Mouse (Mus musculus) spleen, adult 2 months (tissue): ENCODE measurements around the gene Ccdc60. TPM values are rescaled to one million over a fixed set of nuclear protein-coding genes. Genes with fewer than 3 reads are reported as not detected.

Experiments used
- DNase-seq, 2 experiments: peaks; one replicate each; pipeline versions ENCODE4 v3.0.0 to v3.0.0-alpha.2; 2012 to 2021; ENCODE audit warnings: low spot score in 2 of 2, low read depth in 1 of 2
- H3K27ac ChIP-seq: fragments of 200-500 bp; 2 replicates; pipeline ENCODE4 v1.5.1; 2012; ENCODE audit warnings: low read length, inconsistent platforms; ENCODE audit not compliant: insufficient read depth
- H3K27me3 ChIP-seq: fragments of 200-500 bp; 2 replicates; pipeline ENCODE4 v1.6.1; 2012; ENCODE audit warnings: mild to moderate bottlenecking, moderate library complexity, low read length, inconsistent platforms; ENCODE audit not compliant: control insufficient read depth, insufficient read depth
- H3K36me3 ChIP-seq: fragments of 200-500 bp; 2 replicates; pipeline ENCODE4 v1.6.1; 2012; ENCODE audit warnings: mild to moderate bottlenecking, low read length, inconsistent platforms; ENCODE audit not compliant: control insufficient read depth, insufficient read depth
- H3K4me1 ChIP-seq: fragments of 200-500 bp; 2 replicates; pipeline ENCODE4 v1.6.1; 2011; ENCODE audit warnings: inconsistent platforms; ENCODE audit not compliant: control insufficient read depth, insufficient read depth, insufficient read length
- H3K4me3 ChIP-seq: fragments of 200-500 bp; 2 replicates; pipeline ENCODE4 v1.5.1; 2011; ENCODE audit warnings: mild to moderate bottlenecking, inconsistent platforms; ENCODE audit not compliant: insufficient read depth, insufficient read length; ENCODE audit errors: extremely low read depth
- CTCF ChIP-seq: fragments of 200-500 bp; IDR thresholded peaks from 2 replicates; pipeline ENCODE4 v1.5.1; 2011; ENCODE audit warnings: mild to moderate bottlenecking, inconsistent platforms; ENCODE audit not compliant: insufficient read depth, insufficient read length, insufficient replicate concordance; ENCODE audit errors: extremely low read depth
- POLR2A ChIP-seq: fragments of 200-500 bp; IDR thresholded peaks from 2 replicates; pipeline ENCODE4 v1.6.1; 2011; ENCODE audit warnings: low read depth, low read length, inconsistent platforms
- WGBS: fragments of 180-500 bp; shearing (Covaris S2); methylation state at CpG from one replicate; pipeline ENCODE4 v1.1.7; 2018; 5-methylcytosine and 5-hydroxymethylcytosine counted together
- polyA plus RNA-seq: library from polyadenylated mRNA; depleted of rRNA; stranded (reverse); fragments of >200 nt; gene quantifications from 2 replicates; pipeline ENCODE4 v1.2.3, GENCODE M21; 2012; rRNA removed

The Ccdc60 gene
- not detected in 2 replicates for polyA plus RNA-seq

DNA sequence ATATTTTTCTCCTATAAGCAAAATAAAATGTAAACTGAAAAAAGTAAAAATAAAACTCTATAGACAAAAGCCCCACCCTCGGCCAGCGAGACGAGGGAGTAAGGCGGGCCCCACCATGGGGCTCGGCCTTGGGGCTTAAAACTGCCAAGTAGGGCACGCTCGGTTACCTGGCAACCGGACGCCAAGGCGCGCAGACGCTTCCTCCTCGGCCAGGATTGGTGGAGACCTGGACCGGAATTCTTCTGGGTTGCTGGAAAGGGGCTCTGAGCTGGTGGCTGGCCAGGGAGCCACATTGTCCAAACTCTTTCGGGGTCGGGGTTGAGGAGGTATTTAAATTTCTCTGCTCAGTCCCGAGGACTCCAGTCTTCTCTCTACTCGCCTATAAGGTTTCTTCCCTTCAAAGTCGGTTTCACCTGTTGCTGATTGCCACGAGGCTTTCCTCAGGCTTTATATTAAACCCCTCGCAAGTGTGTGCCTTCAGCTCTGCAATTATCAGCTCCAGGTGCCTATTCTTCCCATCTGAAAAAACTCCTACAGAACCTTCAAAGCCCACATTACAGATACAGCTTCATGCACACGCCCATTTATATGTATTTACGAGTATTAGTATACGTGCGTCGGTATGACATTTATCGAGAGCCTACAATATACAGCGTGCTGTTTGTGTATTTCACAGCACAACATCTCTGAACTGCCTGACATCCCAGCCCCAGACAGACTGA lies at the start of gene Ccdc60:
Gene Ccdc60, minus strand, starts transcription at position 137 of the 722 bp plus-strand sequence.
- Histone ChIP-seq H3K27ac (no peak within 1 kb of the TSS), H3K27me3 (no peaks in the 10 kb centered on the region), H3K4me3 (no peak within 1 kb of the TSS), H3K4me1 (no peaks in the 10 kb centered on the region), H3K36me3 (no peaks in the 10 kb centered on the region)
- WGBS: 6% methylated on average over 28 of the region's 28 CpGs
- no peak for TF ChIP-seq POLR2A
- no peak for TF ChIP-seq CTCF
- no peak for DNase-seq

DNA sequence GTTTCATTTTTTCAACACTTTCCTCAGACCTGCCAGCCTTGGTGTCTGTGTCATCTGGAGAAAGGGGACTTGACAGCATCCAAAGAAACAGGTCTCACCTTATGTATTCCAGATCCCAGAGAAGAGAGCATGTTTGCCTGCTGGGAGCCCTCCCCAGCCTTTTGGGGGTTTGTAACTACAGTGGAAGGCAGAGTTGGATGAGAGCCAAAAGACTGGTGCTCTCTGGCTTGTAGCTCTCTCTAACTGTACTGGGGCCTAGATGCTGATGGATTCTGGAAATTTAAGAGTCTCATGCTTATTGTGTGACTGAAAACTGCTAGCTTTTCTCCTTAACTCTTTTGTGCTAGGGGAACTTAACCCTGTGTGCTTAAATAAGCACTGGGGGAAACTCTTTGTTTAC lies 47.4 kb upstream of the Ccdc60 start:
- no peak overlapping the region for H3K27ac ChIP-seq
- no peak for DNase-seq
- H3K4me3 ChIP-seq: no peak overlapping the region
- no peak for TF ChIP-seq POLR2A
- no peak for TF ChIP-seq CTCF
- no peaks in the 10 kb centered on the region for H3K36me3 ChIP-seq
- H3K4me1 ChIP-seq: no peaks in the 10 kb centered on the region
- H3K27me3 ChIP-seq: no peaks in the 10 kb centered on the region

GRCm38 (mm10) chr5:116328911-116329310 lies 40.1 kb upstream of the Ccdc60 start:
- Histone ChIP-seq H3K27ac (no peak overlapping the region), H3K27me3 (no peaks in the 10 kb centered on the region), H3K36me3 (no peaks in the 10 kb centered on the region), H3K4me1 (no peaks in the 10 kb centered on the region), H3K4me3 (no peak overlapping the region)
- WGBS: 85% methylated on average over 4 of the region's 4 CpGs
- TF ChIP-seq POLR2A (no peak), CTCF (no peak)
- no peak for DNase-seq

GRCm38 (mm10) chr5:116323401-116323800 lies 34.6 kb upstream of the Ccdc60 start:
- DNase-seq: no peak
- H3K27ac ChIP-seq: no peak overlapping the region
- no peaks in the 10 kb centered on the region for H3K4me1 ChIP-seq
- TF ChIP-seq CTCF (no peak), POLR2A (no peak)
- WGBS: 77% methylated on average over 5 of the region's 5 CpGs
- no peaks in the 10 kb centered on the region for H3K36me3 ChIP-seq
- no peak overlapping the region for H3K4me3 ChIP-seq
- no peaks in the 10 kb centered on the region for H3K27me3 ChIP-seq

DNA sequence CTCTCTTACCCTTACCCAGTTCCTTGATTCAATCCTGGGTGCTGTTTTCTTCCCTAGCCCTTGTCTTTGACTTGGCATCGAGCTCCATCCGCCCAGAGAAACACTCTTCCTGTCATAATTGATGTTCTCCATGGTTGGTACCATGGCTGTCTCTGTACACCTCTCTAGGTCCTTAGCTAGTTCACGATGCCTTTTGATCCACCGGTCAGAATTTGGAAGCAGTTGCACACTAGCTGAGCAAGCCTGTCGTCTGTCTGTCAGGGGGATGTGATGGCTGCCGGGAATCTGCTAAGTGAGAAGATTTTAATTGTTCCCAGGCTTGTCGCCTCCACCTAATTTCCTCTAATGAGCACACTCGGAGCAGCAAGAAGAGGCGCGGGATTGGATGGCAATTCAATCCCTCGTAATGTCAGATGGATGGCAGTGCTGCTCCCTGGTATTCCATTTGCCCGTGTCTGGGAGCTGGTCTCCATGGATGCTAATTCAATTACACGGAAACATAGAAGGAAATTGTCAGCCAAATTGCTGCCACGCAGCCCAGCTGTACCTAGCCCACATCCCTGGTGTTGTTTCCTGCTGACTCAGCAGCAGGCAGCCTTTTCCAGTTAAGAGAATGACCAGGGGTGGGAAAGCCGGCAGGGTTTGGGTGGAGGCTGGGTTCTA lies 33.7 kb upstream of the Ccdc60 start:
- no peak for DNase-seq
- no peak overlapping the region for H3K27ac ChIP-seq
- H3K4me3 ChIP-seq: no peak overlapping the region
- WGBS: 59% methylated on average over 15 of the region's 15 CpGs
- TF ChIP-seq CTCF (no peak), POLR2A (no peak)
- no peaks in the 10 kb centered on the region for H3K4me1 ChIP-seq
- no peaks in the 10 kb centered on the region for H3K36me3 ChIP-seq
- H3K27me3 ChIP-seq: no peaks in the 10 kb centered on the region

GRCm38 (mm10) chr5:116313711-116314110 lies 24.9 kb upstream of the Ccdc60 start:
- no peak for DNase-seq
- TF ChIP-seq POLR2A (no peak), CTCF (no peak)
- H3K27ac ChIP-seq: no peak overlapping the region
- no peaks in the 10 kb centered on the region for H3K27me3 ChIP-seq
- H3K36me3 ChIP-seq: no peaks in the 10 kb centered on the region
- H3K4me1 ChIP-seq: no peaks in the 10 kb centered on the region
- no peak overlapping the region for H3K4me3 ChIP-seq
- 87% methylated on average over 8 of the region's 8 CpGs for WGBS
